Mouse (Mus musculus): Measurements from ENCODE around the gene Cyct.

- TF ChIP-seq CTCF (IDR thresholded peaks at IDR 0.05; ENCODE audit: low read depth, low read length) = no peak
- TF ChIP-seq POLR2A (IDR thresholded peaks at IDR 0.05; ENCODE audit: extremely low read depth, insufficient read depth, low read length) = no peak
Observed at GRCm38 (mm10) chr2:76368861-76369660, 8.8 kb upstream of the Cyct start.

Measured in liver, adult 2 months (tissue).